Mouse (Mus musculus): ENCODE measurements around the gene Slc25a44.

DNA sequence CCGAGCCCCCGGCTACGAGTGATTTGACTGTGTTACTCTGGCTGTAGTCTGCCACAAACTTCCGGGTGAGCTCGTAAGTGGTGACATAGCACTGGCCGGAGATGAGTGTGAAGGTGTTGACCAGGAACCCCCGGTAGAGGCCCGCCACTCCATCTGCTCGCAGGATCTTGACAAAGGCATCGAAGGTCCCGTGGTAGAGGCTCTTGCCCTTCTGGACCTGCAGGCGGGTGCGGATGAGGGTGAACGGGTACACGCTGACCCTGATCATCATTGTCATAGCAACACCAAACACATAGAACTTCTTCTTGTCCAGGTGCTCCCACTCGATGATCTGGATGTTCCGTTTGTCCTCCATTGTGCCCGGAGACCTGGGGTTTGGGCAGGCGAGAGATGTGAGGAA is 4.2 kb downstream of the Slc25a44 start:
- TF ChIP-seq CTCF (conservative IDR thresholded peaks at IDR 0.05; ENCODE audit: low read length) (no peak), NANOG (IDR thresholded peaks at IDR 0.05; ENCODE audit: borderline replicate concordance, low read length) (no peak)

All from E14TG2a.4 (cell line).